In the genomic region with DNA sequence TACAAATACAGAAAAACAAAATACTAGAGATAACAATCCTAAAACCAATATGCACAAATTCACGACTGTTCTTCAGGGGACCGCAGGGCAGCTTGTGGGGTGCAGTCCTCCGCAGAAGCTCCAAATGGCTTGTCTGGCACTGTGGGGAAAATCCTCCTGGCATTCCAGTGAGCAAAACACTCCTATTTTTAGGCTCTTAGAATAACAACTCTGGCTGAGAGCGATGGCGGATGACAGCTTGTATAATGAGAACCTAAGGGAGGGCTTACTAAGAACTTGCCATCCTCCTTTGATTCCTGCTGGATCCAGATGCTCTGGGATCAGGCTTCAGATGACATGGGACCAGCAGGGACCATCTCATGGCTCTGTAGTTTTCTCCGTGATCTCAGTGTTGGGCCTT, we compare ENCODE assay signal across 12 mouse cellular contexts. TPM values are rescaled to one million over a fixed set of nuclear protein-coding genes. Genes with fewer than 3 reads are reported as not detected.
A peak's percentile ranks its signal among the peaks of the same experiment; 100 is the strongest.
DNase-seq lines count a peak whose midpoint lies in the region; ATAC-seq lines count a peak whose summit lies in the region.
"Had no signal": no experiment of that assay in that cellular context is flagged by ENCODE, and none has a peak within 500 bp of the region (broad histone marks: within the 10 kb centered on the region; RNA-seq: fewer than 3 reads in every experiment).

No protein-coding gene starts in this region.

- no peak overlapping the region for H3K4me2 ChIP-seq in midbrain, embryonic 13.5 days (replicated peaks)
- H3K4me2 ChIP-seq: hindbrain, embryonic 12.5 days; limb, embryonic 15.5 days; neural tube, embryonic 13.5 days had no signal

- H3K27me3 ChIP-seq in midbrain, embryonic 13.5 days = no peaks in the 10 kb centered on the region
- H3K27me3 ChIP-seq: hindbrain, embryonic 12.5 days; limb, embryonic 15.5 days; neural tube, embryonic 13.5 days had no signal

- no peak overlapping the region for H3K27ac ChIP-seq in midbrain, embryonic 13.5 days
- H3K27ac ChIP-seq: hindbrain, embryonic 12.5 days; limb, embryonic 15.5 days; neural tube, embryonic 13.5 days had no signal

- no peak for DNase-seq in frontal cortex, postnatal 10 days (ENCODE audit: low spot score in 2 of 2)
- DNase-seq in cerebellum, postnatal 25 days = peak; percentile 52 to 55
- DNase-seq in layer of hippocampus, adult 18-20 months (ENCODE audit: low spot score in 2 of 2) = peak; percentile 61 to 77
- peak; percentile 61 to 70 for DNase-seq in right cerebral cortex, postnatal 10 days (ENCODE audit: low spot score in 2 of 2)
- DNase-seq in embryo, embryonic 11 days = no peak
- no peak for DNase-seq in adrenal gland, adult 2 months

- peaks cover 28% of the 10 kb centered on the region for H3K4me1 ChIP-seq in midbrain, embryonic 13.5 days (replicated peaks)

- H3K9me3 ChIP-seq in midbrain, embryonic 13.5 days = no peaks in the 10 kb centered on the region
- H3K9me3 ChIP-seq: hindbrain, embryonic 12.5 days; limb, embryonic 15.5 days; neural tube, embryonic 13.5 days had no signal

- ATAC-seq in frontal cortex, adult (ENCODE audit: low TSS enrichment) = peak; percentile 74
- no peak for ATAC-seq in midbrain, embryonic 13.5 days
- ATAC-seq: CD4-positive, CD25-positive, alpha-beta regulatory T cell, adult 4 months had no signal

- no peak overlapping the region for H3K9ac ChIP-seq in midbrain, embryonic 13.5 days (replicated peaks)
- H3K9ac ChIP-seq: hindbrain, embryonic 12.5 days; limb, embryonic 15.5 days; neural tube, embryonic 13.5 days had no signal

- no peaks in the 10 kb centered on the region for H3K36me3 ChIP-seq in midbrain, embryonic 13.5 days
- H3K36me3 ChIP-seq: hindbrain, embryonic 12.5 days; limb, embryonic 15.5 days; neural tube, embryonic 13.5 days had no signal

- no peak overlapping the region for H3K4me3 ChIP-seq in midbrain, embryonic 13.5 days (replicated peaks)
- H3K4me3 ChIP-seq: hindbrain, embryonic 12.5 days; limb, embryonic 15.5 days; neural tube, embryonic 13.5 days had no signal

- 81% methylated on average over 6 of the region's 6 CpGs for WGBS in midbrain, embryonic 13.5 days

RNA-seq across cellular contexts. Expression of a gene that starts 36.9 kb away (rescaled TPM):
- total RNA-seq in layer of hippocampus, adult 18-20 months (2021) = 10 to 100 TPM in 1 of 2 experiments, 1 to 10 TPM in 1; 8.8 to 12.4 TPM
- 7.2 and 7.8 TPM in 2 replicates for polyA plus RNA-seq in midbrain, embryonic 13.5 days (2015; fragmentation: Nextera tagmentation; extraction: Ambion mirVana)
- total RNA-seq in adrenal gland, adult 2 months (2021) = 10 to 100 TPM in 1 of 2 experiments, 1 to 10 TPM in 1; 6.0 to 20.3 TPM
- 9.1 and 9.2 TPM in 2 replicates for polyA plus RNA-seq in adrenal gland, adult 2 months (2012; rRNA removed)

Comparison
In these comparisons a context has a peak if more than half of its experiments do, and no peak if none do; other contexts are left out.
1. DNase-seq: peak in cerebellum, postnatal 25 days (2 of 2), layer of hippocampus, adult 18-20 months (2 of 2) and right cerebral cortex, postnatal 10 days (2 of 2); none in frontal cortex, postnatal 10 days (0 of 2), embryo, embryonic 11 days (single experiment) and adrenal gland, adult 2 months (single experiment).